Mouse (Mus musculus) E14TG2a.4 (cell line): ENCODE data around the gene Tnfsf18.

Experiments
- H3K27me3 ChIP-seq: 2 replicates; pipeline ENCODE4 v1.6.1; 2014; ENCODE audit warnings: low read length, control low read depth; ENCODE audit not compliant: insufficient read depth
- H3K36me3 ChIP-seq: 2 replicates; pipeline ENCODE4 v1.6.1; 2014; ENCODE audit warnings: low read length, control low read depth; ENCODE audit not compliant: insufficient read depth
- H3K4me1 ChIP-seq: replicated peaks from 2 replicates; pipeline ENCODE4 v1.6.1; 2014; ENCODE audit warnings: low read depth, low read length, control low read depth
- H3K4me3 ChIP-seq: replicated peaks from 2 replicates; pipeline ENCODE4 v1.5.1; 2014; ENCODE audit warnings: mild to moderate bottlenecking, low read length
- H3K9me3 ChIP-seq: 2 replicates; pipeline ENCODE4 v1.6.1; 2014; ENCODE audit warnings: low read length, control low read depth
- CTCF ChIP-seq: conservative IDR thresholded peaks from 2 replicates; pipeline ENCODE4 v1.5.1; 2014; ENCODE audit warnings: low read length
- NANOG ChIP-seq: IDR thresholded peaks from 2 replicates; pipeline ENCODE4 v1.6.1; 2014; ENCODE audit warnings: borderline replicate concordance, low read length, mixed read lengths
- POU5F1 ChIP-seq: IDR thresholded peaks from 2 replicates; pipeline ENCODE4 v1.6.1; 2014; ENCODE audit warnings: low read length, borderline replicate concordance

The Tnfsf18 gene

DNA sequence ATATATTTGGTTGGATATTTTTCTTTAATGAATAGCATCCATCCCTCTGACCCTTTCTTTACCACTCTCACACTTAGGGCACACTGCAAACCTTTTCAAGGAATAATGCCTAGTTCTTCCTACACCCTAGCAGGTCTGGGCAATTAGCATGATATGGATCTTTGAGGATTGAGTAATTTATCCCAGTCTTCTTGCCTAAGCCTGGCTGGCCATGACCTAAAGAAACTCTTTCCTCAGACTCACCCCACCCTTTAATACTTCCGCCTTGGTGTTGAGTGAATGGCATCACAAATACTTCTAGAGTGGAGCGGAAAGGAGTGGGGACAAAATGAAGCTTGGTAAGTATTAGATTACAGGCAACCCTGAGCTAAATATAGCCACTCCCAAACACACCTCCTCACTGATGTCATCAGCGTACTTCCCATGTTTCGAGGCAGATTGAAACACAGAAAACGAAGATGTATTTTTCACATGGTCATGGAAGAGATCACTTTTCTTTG is 56.2 kb downstream of the Tnfsf18 start:
- Histone ChIP-seq H3K9me3 (peaks cover 12% of the 10 kb centered on the region), H3K27me3 (no peaks in the 10 kb centered on the region), H3K4me3 (no peak overlapping the region), H3K36me3 (no peaks in the 10 kb centered on the region), H3K4me1 (no peaks in the 10 kb centered on the region)
- TF ChIP-seq NANOG (no peak), POU5F1 (no peak), CTCF (no peak)

DNA sequence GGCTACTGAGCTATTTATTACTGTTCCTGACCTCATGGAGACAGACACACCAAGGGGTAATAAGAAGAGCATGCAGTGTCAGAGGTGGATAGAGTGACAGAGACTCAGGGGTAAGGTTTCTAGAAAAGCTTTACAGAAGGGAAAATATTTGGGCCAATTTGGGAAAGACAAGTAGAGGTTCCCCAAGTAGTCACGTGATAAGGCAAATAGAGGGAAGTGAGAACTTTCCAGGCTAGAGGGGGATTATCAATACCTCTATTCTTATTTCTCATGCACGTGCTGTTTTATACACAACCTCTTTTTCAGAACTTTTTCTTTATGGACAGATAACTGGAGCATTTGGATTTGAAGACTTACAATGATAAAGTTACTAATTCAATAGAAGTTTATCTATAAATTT is 57.6 kb downstream of the Tnfsf18 start:
- Histone ChIP-seq H3K9me3 (peaks cover under 1% of the 10 kb centered on the region; the same call in 1 of the 2 replicates), H3K4me3 (no peak overlapping the region)
- TF ChIP-seq CTCF: no peak
- TF ChIP-seq NANOG: no peak
- no peak for TF ChIP-seq POU5F1

More for the DNA sequence above, 57.6 kb downstream of the Tnfsf18 start:
- Histone ChIP-seq H3K27me3 (no peaks in the 10 kb centered on the region), H3K36me3 (no peaks in the 10 kb centered on the region), H3K4me1 (no peaks in the 10 kb centered on the region)
